Mouse (Mus musculus): Measurements from ENCODE around the gene Dmp1.

The Dmp1 gene

GRCm38 (mm10) chr5:104263014-104263776 is 60.8 kb downstream of the Dmp1 start:
- no peak for DNase-seq

Measured in kidney, postnatal 25 days (tissue).